Mouse (Mus musculus) kidney, postnatal 0 days (tissue): Measurements from ENCODE around the gene Armh1. TPM values are rescaled to one million over a fixed set of nuclear protein-coding genes. Genes with fewer than 3 reads are reported as not detected.
"Not testable (repeated sequence)": the region's sequence is repeated elsewhere in the genome, so short reads cannot be mapped to it uniquely, and the experiment has no call there.

ENCODE experiments used
- ATAC-seq: fragments of 200-750 bp; cut with Nextera tagmentation; replicated peaks from 2 replicates; pipeline ENCODE4 v1.8.0; 2017; ENCODE audit warnings: low read depth, moderate number of reproducible peaks, moderate TSS enrichment, moderate library complexity; ENCODE audit not compliant: low FRiP score
- DNase-seq: peaks from one replicate; pipeline ENCODE4 v3.0.0-alpha.2; 2016; ENCODE audit warnings: low spot score
- H3K27ac ChIP-seq: fragments of 300-500 bp; sonication (generic); 2 replicates; pipeline ENCODE4 v1.5.1; 2014; ENCODE audit warnings: mild to moderate bottlenecking
- H3K27me3 ChIP-seq: fragments of 300-500 bp; sonication (generic); 2 replicates; pipeline ENCODE4 v1.6.1; 2014; ENCODE audit warnings: low read length, mixed read lengths; ENCODE audit not compliant: insufficient read depth
- H3K36me3 ChIP-seq: fragments of 300-500 bp; sonication (generic); 2 replicates; pipeline ENCODE4 v1.6.1; 2014; ENCODE audit warnings: low read length, mixed read lengths; ENCODE audit not compliant: insufficient read depth
- H3K4me1 ChIP-seq: fragments of 300-500 bp; sonication (generic); replicated peaks from 2 replicates; pipeline ENCODE4 v1.6.1; 2014; ENCODE audit warnings: antibody characterized with exemption, low read length, mixed read lengths; ENCODE audit not compliant: insufficient read depth
- H3K4me2 ChIP-seq: fragments of 300-500 bp; sonication (generic); 2 replicates; pipeline ENCODE4 v1.6.1; 2014; ENCODE audit warnings: mild to moderate bottlenecking, low read length, moderate library complexity, mixed read lengths
- H3K4me3 ChIP-seq: fragments of 300-500 bp; sonication (generic); replicated peaks from 2 replicates; pipeline ENCODE4 v1.5.1; 2014; ENCODE audit warnings: low read depth, low read length
- H3K9ac ChIP-seq: fragments of 300-500 bp; sonication (generic); 2 replicates; pipeline ENCODE4 v1.6.1; 2014; ENCODE audit warnings: low read depth, low read length
- H3K9me3 ChIP-seq: fragments of 300-500 bp; sonication (generic); replicated peaks from 2 replicates; pipeline ENCODE4 v1.6.1; 2016; ENCODE audit warnings: low read length, inconsistent platforms, mixed read lengths
- CTCF ChIP-seq: IDR thresholded peaks from 2 replicates; pipeline ENCODE4 v1.5.1; 2016; ENCODE audit warnings: antibody characterized with exemption, low read depth, mild to moderate bottlenecking, moderate library complexity
- WGBS: fragments of 180-500 bp; shearing (Covaris S2); extraction: QIAGEN DNeasy Blood & Tissue Kit; methylation state at CpG from one replicate; pipeline ENCODE4 v1.1.7; 2014; 5-methylcytosine and 5-hydroxymethylcytosine counted together
- polyA plus RNA-seq: library from polyadenylated mRNA; unstranded; fragments of >200 nt; fragmentation: Nextera tagmentation; extraction: Ambion mirVana; gene quantifications from 2 replicates; pipeline ENCODE4 v1.2.1, GENCODE M21; 2015

Gene Armh1
- polyA plus RNA-seq, 1 experiment from 2014 or later, result 0.18 TPM

- not testable (repeated sequence) for H3K36me3 ChIP-seq, H3K4me1 ChIP-seq, ATAC-seq, H3K9ac ChIP-seq, H3K27ac ChIP-seq, H3K27me3 ChIP-seq, H3K4me2 ChIP-seq, H3K9me3 ChIP-seq, DNase-seq, H3K4me3 ChIP-seq
- peak; percentile 40 for TF ChIP-seq CTCF
- 77% methylated on average over 6 of the region's 6 CpGs for WGBS
These were observed 8.0 kb upstream of the Armh1 start for GRCm38 (mm10) chr4:117259909-117260308.

GRCm38 (mm10) chr4:117254672-117255071 lies 2.7 kb upstream of the Armh1 start:
- no peak overlapping the region for H3K4me3 ChIP-seq
- TF ChIP-seq CTCF, result no peak
- H3K27me3 ChIP-seq, result no peaks in the 10 kb centered on the region
- H3K9me3 ChIP-seq, result no peaks in the 10 kb centered on the region
- DNase-seq (no peak), ATAC-seq (no peak)
- 0 out of 2 replicates have a peak overlapping the region, but pooled peaks have one; percentile 23 for H3K9ac ChIP-seq
- H3K4me1 ChIP-seq, result 0 out of 2 replicates have a peak, but pooled peaks cover 7% of the 10 kb centered on the region
- H3K4me2 ChIP-seq, result no peak overlapping the region
- no peaks in the 10 kb centered on the region for H3K36me3 ChIP-seq
- H3K27ac ChIP-seq, result no peak overlapping the region
- whole genome bisulfite sequencing, result 62% methylated on average over 6 of the region's 6 CpGs

- DNase-seq, result no peak
- 66% methylated on average over 5 of the region's 5 CpGs for WGBS
- H3K27me3 ChIP-seq, result no peaks in the 10 kb centered on the region
- no peak for TF ChIP-seq CTCF
- H3K27ac ChIP-seq, result no peak overlapping the region
- H3K4me2 ChIP-seq, result no peak overlapping the region
- H3K36me3 ChIP-seq, result no peaks in the 10 kb centered on the region
- H3K9me3 ChIP-seq, result no peaks in the 10 kb centered on the region
- H3K4me1 ChIP-seq, result 0 out of 2 replicates have a peak, but pooled peaks cover 7% of the 10 kb centered on the region
- no peak for ATAC-seq
- no peak overlapping the region for H3K4me3 ChIP-seq
- H3K9ac ChIP-seq, result 0 out of 2 replicates have a peak overlapping the region, but pooled peaks have one; percentile 23
These were observed 2.2 kb upstream of the Armh1 start for GRCm38 (mm10) chr4:117254017-117254627.

- ATAC-seq, result no peak
- Histone ChIP-seq H3K27ac (no peak overlapping the region), H3K27me3 (no peaks in the 10 kb centered on the region), H3K9me3 (no peaks in the 10 kb centered on the region), H3K4me2 (no peak overlapping the region), H3K9ac (no peak overlapping the region), H3K4me3 (no peak overlapping the region), H3K4me1 (0 out of 2 replicates have a peak, but pooled peaks cover 7% of the 10 kb centered on the region), H3K36me3 (no peaks in the 10 kb centered on the region)
- no peak for TF ChIP-seq CTCF
- 68% methylated on average over 12 of the region's 12 CpGs for WGBS
- DNase-seq, result no peak
These were observed 1.5 kb upstream of the Armh1 start for GRCm38 (mm10) chr4:117253218-117254016.

GRCm38 (mm10) chr4:117252755-117253154 lies 830 bp upstream of the Armh1 start:
- Histone ChIP-seq H3K9me3 (no peaks in the 10 kb centered on the region), H3K4me1 (0 out of 2 replicates have a peak, but pooled peaks cover 7% of the 10 kb centered on the region), H3K27me3 (no peaks in the 10 kb centered on the region), H3K4me2 (peak overlapping the region; percentile 78), H3K27ac (peak overlapping the region; percentile 92), H3K36me3 (no peaks in the 10 kb centered on the region), H3K4me3 (no peak overlapping the region), H3K9ac (no peak overlapping the region)
- WGBS, result 65% methylated on average over 5 of the region's 5 CpGs
- TF ChIP-seq CTCF, result no peak
- peak; percentile 24 for DNase-seq
- ATAC-seq, result no peak

GRCm38 (mm10) chr4:117252351-117252750 lies 426 bp upstream of the Armh1 start:
- peak overlapping the region; percentile 65 for H3K4me3 ChIP-seq
- no peaks in the 10 kb centered on the region for H3K36me3 ChIP-seq
- H3K4me2 ChIP-seq, result peak overlapping the region; percentile 78
- TF ChIP-seq CTCF, result no peak
- 0 out of 2 replicates have a peak, but pooled peaks cover 7% of the 10 kb centered on the region for H3K4me1 ChIP-seq
- ATAC-seq (0 out of 2 replicates have a peak, but pooled peaks have one; percentile 20), DNase-seq (peak; percentile 46)
- H3K27ac ChIP-seq, result peak overlapping the region; percentile 92
- H3K27me3 ChIP-seq, result no peaks in the 10 kb centered on the region
- WGBS, result 18% methylated on average over 5 of the region's 5 CpGs
- peak overlapping the region; percentile 78 for H3K9ac ChIP-seq
- H3K9me3 ChIP-seq, result no peaks in the 10 kb centered on the region
